Mouse (Mus musculus) forelimb bud, embryonic 11.5 days (tissue): Measurements from ENCODE around the gene 1700023F06Rik.

Source experiments
- DNase-seq: peaks from one replicate; pipeline ENCODE4 v3.0.0-alpha.2; 2012; ENCODE audit warnings: low read depth, low spot score

Gene 1700023F06Rik

GRCm38 (mm10) chr11:103184891-103185290, 23.5 kb downstream of the 1700023F06Rik start:
- DNase-seq, result peak; percentile 45

GRCm38 (mm10) chr11:103181911-103182310, 26.4 kb downstream of the 1700023F06Rik start:
- no peak for DNase-seq

DNA sequence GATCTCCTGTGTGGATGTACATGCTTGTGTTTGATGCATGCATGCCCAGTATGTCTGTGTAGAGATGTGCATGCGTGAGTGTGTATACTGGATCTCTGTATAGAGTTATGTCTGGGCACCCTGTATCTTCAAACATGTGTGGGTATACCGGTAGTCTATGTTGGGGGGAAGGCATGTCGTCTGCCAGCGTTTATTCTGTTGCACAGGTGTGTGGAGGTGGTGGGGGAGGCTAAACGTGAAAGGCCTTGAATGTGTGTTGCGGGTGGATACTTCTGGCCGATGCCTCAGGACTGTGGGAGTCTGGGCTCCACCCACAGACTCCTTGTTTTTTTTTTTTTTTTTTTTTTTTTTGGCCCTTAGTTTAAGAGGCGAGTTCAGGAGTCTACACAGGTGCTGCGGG, 27.0 kb downstream of the 1700023F06Rik start:
- DNase-seq, result no peak

- no peak for DNase-seq
These were observed 27.9 kb downstream of the 1700023F06Rik start for GRCm38 (mm10) chr11:103180426-103180825.

DNA sequence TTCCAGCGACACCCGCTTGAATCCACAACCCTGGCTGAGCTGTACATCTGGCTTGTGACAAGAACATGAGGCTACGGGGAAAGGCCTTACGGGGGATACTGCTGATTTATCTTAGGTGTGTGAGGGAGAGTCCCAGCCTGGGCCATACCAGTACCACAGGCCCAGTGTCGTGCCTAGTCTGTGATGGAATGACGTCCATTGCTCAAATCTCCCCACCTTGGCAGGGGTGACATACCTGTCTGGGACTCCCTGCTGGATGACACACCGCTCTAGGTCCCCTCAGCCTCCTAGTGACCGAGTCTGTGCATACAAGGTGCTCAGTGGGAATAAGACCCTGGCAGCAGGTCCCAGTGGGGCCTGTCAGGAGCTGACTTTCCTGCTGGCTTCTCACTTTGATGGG, 29.6 kb downstream of the 1700023F06Rik start:
- no peak for DNase-seq

DNA sequence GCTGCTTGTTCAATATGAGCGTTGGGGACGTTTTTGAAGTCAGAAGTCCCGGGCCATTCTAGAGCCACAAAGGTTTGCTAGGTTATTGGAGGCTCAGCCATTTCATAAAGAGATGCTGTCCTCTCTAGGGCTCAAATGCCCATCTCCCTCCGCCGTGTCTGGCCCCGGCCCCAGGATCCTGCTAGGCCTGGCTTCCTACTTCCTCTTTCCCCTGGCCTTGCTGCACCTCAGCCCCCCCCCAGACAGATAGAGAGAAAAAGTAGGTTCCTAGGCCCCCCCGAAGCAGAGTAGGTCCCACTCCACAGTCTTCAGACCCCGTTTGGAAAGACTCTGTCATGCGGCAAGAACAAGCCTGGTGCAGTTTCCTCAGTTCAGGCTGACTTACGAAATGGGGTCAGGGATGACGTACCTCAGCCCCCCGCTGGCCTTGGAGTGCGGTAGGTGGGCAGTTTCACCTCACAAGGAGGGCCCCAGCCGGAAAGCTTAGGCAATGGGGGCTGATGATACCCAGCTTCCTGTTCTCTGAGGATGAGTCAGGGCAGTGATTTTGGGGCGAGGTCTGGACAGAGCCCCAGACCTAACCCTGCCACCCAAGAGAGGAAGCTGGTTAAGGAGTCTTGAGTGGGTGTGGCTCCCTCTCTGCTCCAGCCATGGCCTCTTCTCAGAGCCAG, 30.4 kb downstream of the 1700023F06Rik start:
- DNase-seq, result no peak

- no peak for DNase-seq
These were observed 31.1 kb downstream of the 1700023F06Rik start for GRCm38 (mm10) chr11:103177216-103177615.

- no peak for DNase-seq
These were observed 31.8 kb downstream of the 1700023F06Rik start for GRCm38 (mm10) chr11:103176510-103176909.

GRCm38 (mm10) chr11:103175688-103176442, 32.5 kb downstream of the 1700023F06Rik start:
- DNase-seq, result no peak

DNA sequence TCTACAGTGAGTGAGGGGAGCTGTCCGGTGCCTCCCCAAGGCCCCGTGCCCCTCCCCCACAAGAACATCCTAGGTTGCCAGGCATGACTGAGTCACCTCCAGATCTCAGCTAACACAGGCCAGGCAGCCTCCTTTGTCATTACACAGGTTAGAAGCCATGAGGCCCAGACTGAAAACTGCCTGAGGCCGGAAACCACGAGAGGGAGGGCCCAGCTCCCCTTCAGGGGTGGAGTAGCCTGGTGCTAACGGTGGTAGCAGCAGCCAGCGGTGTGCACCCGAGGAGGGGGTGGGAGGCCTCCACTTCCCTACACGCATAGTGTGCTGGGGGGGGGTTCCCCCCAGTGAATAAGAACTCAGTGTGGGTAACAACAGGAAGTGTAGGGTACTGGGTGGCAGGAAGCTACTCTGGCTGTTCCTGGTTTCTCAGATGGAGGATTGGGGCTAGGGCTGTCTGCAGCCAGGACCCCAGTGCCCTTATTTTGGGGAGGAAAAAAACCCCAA, 33.4 kb downstream of the 1700023F06Rik start:
- no peak for DNase-seq

DNA sequence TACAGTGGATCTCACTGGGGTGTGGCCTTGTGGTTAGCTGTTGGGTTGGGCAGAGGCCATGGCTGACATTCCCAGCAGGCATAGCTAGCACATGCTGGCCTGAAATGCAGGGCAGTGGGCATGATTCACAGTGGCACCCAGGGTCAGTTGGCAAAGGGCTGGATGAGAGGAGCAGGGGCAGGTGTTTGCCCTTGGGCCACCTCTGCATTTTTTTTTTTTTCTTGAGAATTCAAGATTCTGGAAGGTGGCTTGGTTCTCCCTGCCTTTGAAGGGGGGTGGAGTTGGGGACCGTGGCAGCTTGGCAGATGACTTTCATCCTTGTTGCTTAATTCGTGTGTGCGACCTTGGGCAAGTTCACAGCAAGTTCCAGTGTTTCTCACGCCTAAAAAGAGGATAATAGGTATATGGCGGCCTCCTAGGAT, 33.9 kb downstream of the 1700023F06Rik start:
- no peak for DNase-seq

DNA sequence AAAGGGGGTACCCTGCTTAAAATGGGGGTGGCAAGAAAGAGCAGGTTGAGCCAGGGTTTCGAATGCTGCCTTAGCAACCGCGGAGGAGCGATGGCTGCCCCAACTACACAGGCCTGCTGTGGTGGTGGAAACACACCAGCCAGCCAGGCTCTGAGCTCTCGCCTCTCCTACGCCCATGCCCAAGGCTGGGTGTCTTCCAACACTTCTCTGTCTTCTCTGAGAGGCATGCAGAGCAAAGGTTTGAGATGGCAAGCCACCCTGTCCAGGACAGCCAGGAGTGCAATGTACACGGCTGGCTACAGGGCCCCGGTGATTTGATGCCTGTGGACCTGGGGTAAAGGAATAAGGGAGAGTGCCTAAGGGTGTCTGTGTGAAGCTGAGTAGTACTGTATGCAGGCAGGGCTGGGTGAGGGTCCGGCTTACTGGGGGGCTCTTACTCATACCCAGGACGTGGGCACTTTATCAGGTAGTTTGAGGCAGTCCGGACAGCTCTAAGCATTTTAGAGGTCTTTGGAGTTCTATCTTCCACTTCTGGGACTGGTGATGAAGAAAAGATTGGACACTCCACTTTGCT, 34.5 kb downstream of the 1700023F06Rik start:
- DNase-seq, result no peak

GRCm38 (mm10) chr11:103173041-103173770, 35.2 kb downstream of the 1700023F06Rik start:
- no peak for DNase-seq

DNA sequence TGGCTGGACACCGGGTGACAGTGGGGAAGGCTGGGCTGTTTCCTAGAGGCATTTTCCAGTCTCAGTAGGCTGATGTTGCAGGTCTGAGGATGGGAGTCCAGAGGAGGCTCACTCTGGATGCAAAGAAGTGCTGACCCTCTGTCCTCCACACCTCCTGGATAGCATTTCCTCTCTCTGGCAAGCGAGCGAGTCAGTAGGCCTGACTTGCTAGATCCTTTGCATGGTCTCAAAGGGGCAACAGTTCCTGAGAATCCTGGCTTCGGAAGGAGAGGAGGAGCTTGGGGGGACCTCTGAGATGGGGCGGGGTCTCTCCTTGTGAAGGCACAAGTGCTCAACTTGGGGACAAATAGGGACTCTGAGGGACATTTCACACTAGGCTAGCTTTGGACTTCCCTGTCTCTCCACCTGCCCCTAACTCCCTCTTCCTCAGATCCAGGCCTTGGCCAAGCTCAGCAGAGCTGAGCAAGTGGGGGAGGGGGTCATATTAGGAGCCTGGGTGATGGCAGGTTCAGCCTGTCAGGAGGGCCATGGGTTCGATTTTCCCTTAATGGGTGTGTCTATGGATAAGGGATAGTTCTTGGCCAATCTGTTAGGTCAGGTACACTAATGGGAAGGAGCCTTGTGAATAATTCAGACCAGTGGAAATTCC, 35.8 kb downstream of the 1700023F06Rik start:
- DNase-seq, result no peak

DNA sequence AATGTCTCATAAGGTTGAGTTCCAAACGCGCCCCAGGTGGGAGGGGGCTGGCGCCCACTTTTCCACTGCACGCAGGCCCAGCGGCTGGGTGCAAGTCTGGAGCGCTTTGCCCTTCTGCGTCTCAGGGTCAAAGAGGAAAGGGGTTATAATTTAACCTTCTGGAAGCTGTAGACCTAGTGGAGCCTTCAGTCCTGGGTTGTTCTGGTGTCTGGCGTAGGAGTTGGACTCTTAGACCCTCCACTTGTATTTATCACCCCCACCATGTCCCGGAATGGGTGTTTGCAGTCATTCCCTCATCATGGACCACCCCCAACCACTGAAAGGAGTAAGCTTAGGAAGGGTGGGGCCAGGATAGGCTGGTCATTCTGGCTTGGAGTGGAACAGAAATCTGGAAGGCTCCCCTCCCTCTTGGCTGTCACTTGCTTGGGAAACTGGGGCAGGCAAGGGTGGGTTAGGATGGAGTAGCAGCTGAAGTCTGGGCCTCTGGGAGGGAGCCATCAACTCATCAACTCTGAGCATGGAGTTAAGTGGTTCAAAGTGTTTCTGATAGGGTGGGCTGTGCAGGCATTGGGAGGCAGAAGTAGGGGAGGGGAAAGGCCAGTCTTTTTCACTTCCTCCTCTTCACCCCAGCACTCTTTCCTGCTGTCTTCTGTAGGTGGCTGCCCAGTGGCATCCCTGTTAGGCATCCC, 36.5 kb downstream of the 1700023F06Rik start:
- DNase-seq, result no peak

GRCm38 (mm10) chr11:103171286-103171620, 37.1 kb downstream of the 1700023F06Rik start:
- no peak for DNase-seq

DNA sequence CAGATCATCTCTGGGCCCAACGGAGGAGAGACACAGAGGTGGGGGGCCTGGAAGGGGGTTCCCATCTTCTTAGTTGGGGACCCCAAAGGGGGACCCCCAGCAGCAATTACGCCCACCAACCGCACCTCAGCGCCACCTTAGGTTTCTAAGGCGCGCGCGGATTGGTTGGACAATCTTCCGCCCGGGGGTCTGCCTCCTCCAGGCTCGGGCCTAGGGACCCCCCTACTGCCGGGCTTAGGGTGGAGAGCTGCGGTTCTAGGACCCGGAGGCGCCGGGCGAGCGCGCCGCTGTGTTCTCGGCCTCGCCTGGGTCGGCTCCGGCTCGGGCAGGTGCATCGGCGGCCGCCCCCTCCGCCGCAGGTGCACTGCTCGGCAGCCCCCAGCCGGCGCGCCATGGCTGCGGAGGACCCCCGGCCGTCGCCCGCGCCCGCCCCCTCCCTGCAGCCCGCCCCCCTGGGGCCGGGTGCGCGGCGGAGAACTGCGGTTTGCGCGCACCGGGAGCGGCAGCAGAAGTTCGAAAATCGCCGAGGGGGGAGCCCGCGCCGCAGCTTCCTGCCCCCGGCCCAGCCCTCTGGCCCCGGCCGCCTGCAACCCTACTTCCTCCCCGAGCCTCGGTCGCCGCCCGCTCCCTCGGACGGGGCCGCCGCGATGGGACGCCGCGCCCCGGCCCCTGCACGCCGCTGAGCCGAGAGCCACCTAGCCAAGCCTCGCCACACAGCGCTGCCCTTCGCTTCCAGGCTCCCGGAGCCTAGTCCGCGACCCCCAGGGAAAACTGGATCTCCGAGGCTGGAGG, 37.7 kb downstream of the 1700023F06Rik start, which contains the start of gene Fmnl1:
Gene Fmnl1, plus strand, starts transcription at position 614 of the 792 bp plus-strand sequence.
- DNase-seq, result no peak

- no peak for DNase-seq
These were observed 38.3 kb downstream of the 1700023F06Rik start for GRCm38 (mm10) chr11:103170111-103170493.

GRCm38 (mm10) chr11:103169664-103170063, 38.7 kb downstream of the 1700023F06Rik start:
- DNase-seq, result no peak
